Mouse (Mus musculus): ENCODE measurements around the gene AI661453. TPM values are rescaled to one million over a fixed set of nuclear protein-coding genes. Genes with fewer than 3 reads are reported as not detected.
"Not testable (repeated sequence)": the region's sequence is repeated elsewhere in the genome, so short reads cannot be mapped to it uniquely, and the experiment has no call there.

The AI661453 gene
- total RNA-seq (2021), result under 1 TPM; 0.23 to 0.45 TPM
- long read RNA-seq, experiment 1, result 0 reads
- long read RNA-seq, experiment 2, result 0 reads

- Histone ChIP-seq H3K4me3 (peak within 1 kb of the TSS; percentile 68), H3K27ac (0 out of 2 replicates have a peak within 1 kb of the TSS, but pooled peaks have one; percentile 16)
- DNase-seq, result peak; percentile 26
- TF ChIP-seq CTCF (IDR thresholded peaks at IDR 0.05), result no peak
- intact Hi-C loops (cut with DNase I), result no loop called here
Observed at GRCm38 (mm10) chr17:47436156-47436906, at the start of gene AI661453. AI661453 (plus strand) TSS chr17:47436615.

DNA sequence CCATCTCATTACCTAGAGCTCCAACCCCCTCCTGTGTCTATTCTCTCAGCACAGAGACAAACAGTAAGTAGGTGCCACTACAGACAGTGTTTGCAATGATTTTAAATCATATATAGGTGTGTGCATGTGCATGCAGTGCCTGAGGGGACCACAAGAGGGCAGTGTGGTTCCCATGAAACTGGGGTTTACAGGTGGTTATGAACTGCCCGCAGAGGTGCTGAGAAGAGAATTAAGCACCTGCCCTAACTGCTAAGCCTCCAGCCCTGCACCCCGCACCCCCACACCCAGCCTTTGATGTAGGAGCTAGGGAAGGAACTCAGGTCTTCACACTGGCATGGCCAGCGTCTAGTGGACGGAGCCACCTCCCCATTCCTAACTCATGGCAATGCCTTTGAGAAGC is 49.8 kb upstream of the AI661453 start:
- intact Hi-C loops (cut with DNase I), result loop anchor here (5.0 kb wide), 1 partner anchor 96 kb away; no protein-coding TSS in a partner anchor
- Histone ChIP-seq H3K27ac (no peak overlapping the region), H3K4me3 (no peak overlapping the region)
- peak; percentile 76 for TF ChIP-seq CTCF (IDR thresholded peaks at IDR 0.05)
- peak; percentile 44 for DNase-seq

DNA sequence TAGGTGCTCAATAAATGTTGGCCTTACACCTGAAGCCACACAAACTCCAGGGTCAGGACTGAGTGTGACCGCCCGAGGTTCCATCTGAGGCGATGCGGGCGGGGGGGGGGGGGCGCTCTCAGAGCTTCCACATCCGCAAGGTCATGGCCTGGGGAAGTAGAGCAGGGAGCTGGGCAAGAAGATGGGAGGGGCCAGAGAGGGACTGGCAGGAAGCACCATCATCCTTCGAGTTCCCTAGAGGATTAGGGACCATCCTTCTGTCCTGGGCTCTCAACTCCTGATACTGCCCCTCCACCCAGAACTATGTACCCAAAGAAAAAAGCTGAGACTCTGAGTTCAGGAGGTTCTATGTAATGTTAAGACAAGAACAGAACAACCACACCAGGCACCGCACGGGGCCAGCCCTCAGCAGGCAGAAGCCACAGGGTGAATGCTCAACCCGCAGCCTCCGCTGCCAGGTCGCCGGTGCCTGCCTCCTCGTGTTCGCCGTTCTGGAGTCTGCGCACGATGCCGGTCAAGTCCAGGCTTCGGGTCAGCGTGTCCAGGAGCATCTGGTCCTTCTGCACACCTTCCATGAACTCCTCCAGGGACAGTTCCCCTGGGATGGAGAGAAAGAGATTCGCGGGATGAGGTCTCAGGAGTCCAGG is 42.1 kb upstream of the AI661453 start:
- H3K4me3 ChIP-seq, result peak overlapping the region; percentile 69
- DNase-seq, result no peak
- TF ChIP-seq CTCF (IDR thresholded peaks at IDR 0.05), result no peak
- intact Hi-C loops (cut with DNase I), result no loop called here
- H3K27ac ChIP-seq, result no peak overlapping the region

GRCm38 (mm10) chr17:47395376-47395913 is 41.0 kb upstream of the AI661453 start:
- Histone ChIP-seq H3K4me3 (peak overlapping the region; percentile 69), H3K27ac (no peak overlapping the region)
- TF ChIP-seq CTCF (IDR thresholded peaks at IDR 0.05), result no peak
- DNase-seq, result peak; percentile 56
- intact Hi-C loops (cut with DNase I), result no loop called here

GRCm38 (mm10) chr17:47399091-47399490 is 37.3 kb upstream of the AI661453 start:
- H3K4me3 ChIP-seq, result no peak overlapping the region
- no peak for TF ChIP-seq CTCF (IDR thresholded peaks at IDR 0.05)
- DNase-seq, result no peak
- no peak overlapping the region for H3K27ac ChIP-seq
- intact Hi-C loops (cut with DNase I), result no loop called here

DNA sequence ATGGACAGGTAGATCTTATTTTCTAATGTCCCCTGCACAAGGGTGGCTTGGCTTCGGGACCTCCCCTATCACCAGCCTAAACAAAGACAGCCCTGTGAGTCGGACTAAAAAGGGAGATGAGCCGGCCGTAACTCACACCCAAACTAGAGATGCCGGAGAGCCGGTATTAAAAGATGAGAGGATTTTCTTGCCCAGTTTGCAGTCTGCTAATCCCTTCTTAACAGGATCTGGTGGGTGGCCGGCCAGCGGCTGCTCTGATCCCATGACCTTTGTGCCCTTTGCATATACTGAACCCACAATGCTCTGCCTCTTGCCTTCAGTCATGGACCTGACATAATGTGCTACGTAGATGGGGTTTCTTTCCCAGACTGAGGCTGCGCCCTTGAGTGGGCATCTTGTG is 36.0 kb upstream of the AI661453 start, which contains the start of gene Guca1a:
TSS of gene Guca1a (minus strand) at position 134 of the 400 bp plus-strand sequence.
- intact Hi-C loops (cut with DNase I), result no loop called here

GRCm38 (mm10) chr17:47407717-47408557 is 28.5 kb upstream of the AI661453 start:
- TF ChIP-seq CTCF (IDR thresholded peaks at IDR 0.05), result no peak
- no peak for DNase-seq
- no peak overlapping the region for H3K4me3 ChIP-seq
- H3K27ac ChIP-seq, result no peak overlapping the region
- intact Hi-C loops (cut with DNase I), result loop anchor here (2.0 kb wide), 1 partner anchor 75 kb away; no protein-coding TSS in a partner anchor

More for the DNA sequence above, 36.0 kb upstream of the AI661453 start, which contains the start of gene Guca1a:
- no peak within 1 kb of the TSS for H3K27ac ChIP-seq
- no peak within 1 kb of the TSS for H3K4me3 ChIP-seq
- no peak for DNase-seq
- no peak for TF ChIP-seq CTCF (IDR thresholded peaks at IDR 0.05)

DNA sequence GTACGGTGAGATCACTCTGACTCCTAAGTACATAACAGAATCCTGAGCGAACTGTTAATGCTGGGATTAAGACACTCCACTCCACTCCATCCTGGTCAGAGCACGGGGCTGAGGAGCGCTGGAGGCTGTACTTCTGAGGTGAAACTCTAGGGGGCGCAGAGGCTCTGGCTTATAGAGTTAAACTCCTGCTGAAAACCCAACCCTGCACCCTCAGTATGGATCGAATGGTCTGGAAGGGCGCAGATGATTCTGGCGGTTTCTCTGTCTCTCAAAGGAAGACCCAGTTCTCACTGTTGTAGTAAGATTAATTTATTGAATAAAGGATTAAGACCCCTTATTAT is 27.9 kb upstream of the AI661453 start:
- DNase-seq, result peak; percentile 62
- no peak overlapping the region for H3K27ac ChIP-seq
- intact Hi-C loops (cut with DNase I), result loop anchor here (2.0 kb wide), 1 partner anchor 74 kb away; no protein-coding TSS in a partner anchor
- peak; percentile 78 for TF ChIP-seq CTCF (IDR thresholded peaks at IDR 0.05)
- H3K4me3 ChIP-seq, result no peak overlapping the region

- H3K27ac ChIP-seq, DNase-seq: not testable (repeated sequence)
- H3K4me3 ChIP-seq, result peak overlapping the region; percentile 54
- intact Hi-C loops (cut with DNase I), result loop anchor here (2.0 kb wide), 1 partner anchor 73 kb away; no protein-coding TSS in a partner anchor
Observed at GRCm38 (mm10) chr17:47409897-47410861, 26.2 kb upstream of the AI661453 start.

DNA sequence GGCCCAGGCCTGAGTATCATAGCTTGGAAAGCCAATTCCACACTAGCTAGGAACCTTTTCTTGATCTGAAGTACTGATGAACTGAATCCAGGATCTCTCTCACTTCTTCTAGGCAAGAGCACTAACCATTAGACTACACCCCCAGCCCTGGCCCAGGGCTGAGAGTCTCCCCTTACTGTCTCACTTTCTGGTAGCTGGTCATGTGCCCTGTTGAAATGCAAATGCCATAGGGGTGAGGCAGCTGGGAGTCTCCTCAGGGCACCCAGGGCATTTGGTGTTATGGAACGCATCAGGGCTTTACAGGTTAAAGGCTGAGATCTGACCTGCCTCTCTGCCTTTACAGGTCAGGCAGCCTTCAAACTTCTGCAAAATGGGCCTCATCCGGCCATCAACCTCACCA is 16.2 kb upstream of the AI661453 start:
- no peak for DNase-seq
- no peak overlapping the region for H3K4me3 ChIP-seq
- intact Hi-C loops (cut with DNase I), result no loop called here
- H3K27ac ChIP-seq, result no peak overlapping the region
- TF ChIP-seq CTCF (IDR thresholded peaks at IDR 0.05), result no peak

DNA sequence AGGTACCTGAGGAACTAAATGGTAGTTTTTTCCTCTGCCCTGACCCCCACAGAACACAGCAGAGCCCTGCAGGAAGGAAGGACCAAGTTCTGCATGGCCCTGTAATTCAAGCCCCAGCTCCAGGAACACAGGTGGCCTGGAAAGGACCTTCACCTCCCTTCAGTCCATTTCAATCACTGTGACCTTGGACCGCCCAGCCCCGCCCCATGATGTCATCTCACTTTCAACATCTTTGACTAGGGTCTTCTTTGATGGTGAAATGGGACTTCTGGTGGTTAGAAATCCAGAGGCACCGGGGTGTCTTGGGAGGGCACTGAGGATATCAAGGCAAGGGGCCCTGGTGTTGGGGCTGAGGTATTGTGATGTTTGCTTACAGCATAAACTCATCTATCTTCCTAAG is 14.8 kb upstream of the AI661453 start:
- TF ChIP-seq CTCF (IDR thresholded peaks at IDR 0.05), result no peak
- no peak for DNase-seq
- H3K27ac ChIP-seq, result no peak overlapping the region
- intact Hi-C loops (cut with DNase I), result no loop called here
- no peak overlapping the region for H3K4me3 ChIP-seq

DNA sequence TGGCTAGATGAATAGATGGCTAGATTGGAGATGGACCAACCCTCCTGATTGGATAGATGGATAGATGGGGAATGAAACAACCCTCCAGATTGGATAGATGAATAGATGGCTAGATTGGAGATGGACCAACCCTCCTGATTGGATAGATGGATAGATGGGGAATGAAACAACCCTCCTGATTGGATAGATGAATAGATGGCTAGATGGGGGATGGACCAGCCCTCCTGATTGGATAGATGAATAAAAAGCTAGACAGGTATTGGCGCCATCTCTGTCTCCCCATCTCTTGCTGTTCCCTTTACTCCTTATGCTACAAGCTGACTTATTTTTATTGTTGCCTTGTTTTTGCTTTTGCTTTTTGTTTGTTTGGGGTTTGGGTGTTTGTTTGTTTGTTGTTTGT is 13.8 kb upstream of the AI661453 start:
- H3K27ac ChIP-seq; intact Hi-C loops (cut with DNase I); H3K4me3 ChIP-seq; DNase-seq: not testable (repeated sequence)

All from gastrocnemius, adult 2 months (tissue).